Mouse (Mus musculus): ENCODE data around the gene Fam172a. TPM values are rescaled to one million over a fixed set of nuclear protein-coding genes. Genes with fewer than 3 reads are reported as not detected.

Gene Fam172a
- polyA plus RNA-seq, 1 experiment from 2014 or later: 18.9 TPM

DNA sequence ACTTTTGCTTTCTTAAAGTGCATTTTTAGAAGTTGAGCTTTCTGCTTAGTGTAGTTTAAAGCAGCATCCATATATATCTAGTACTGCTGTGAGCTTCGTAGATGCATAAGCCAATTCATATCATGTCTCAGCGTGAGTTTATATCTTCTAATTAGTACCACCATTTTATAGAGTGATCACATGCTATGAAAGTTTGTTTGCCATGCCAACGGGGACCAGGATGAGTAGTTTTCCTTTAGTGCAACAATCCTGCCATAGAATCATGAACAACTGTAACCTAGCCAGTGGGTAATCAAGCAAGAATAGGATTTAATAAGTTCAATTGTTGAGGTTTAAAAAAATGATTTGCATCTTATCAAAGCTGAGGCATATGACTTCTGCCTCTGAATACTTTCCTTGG, 398.8 kb downstream of the Fam172a start:
- no peak overlapping the region for H3K4me3 ChIP-seq (ENCODE audit: inconsistent target)
- 97% methylated on average over 3 of the region's 3 CpGs for WGBS (ENCODE audit: missing documents)
- no peaks in the 10 kb centered on the region for H3K36me3 ChIP-seq (ENCODE audit: inconsistent target)

DNA sequence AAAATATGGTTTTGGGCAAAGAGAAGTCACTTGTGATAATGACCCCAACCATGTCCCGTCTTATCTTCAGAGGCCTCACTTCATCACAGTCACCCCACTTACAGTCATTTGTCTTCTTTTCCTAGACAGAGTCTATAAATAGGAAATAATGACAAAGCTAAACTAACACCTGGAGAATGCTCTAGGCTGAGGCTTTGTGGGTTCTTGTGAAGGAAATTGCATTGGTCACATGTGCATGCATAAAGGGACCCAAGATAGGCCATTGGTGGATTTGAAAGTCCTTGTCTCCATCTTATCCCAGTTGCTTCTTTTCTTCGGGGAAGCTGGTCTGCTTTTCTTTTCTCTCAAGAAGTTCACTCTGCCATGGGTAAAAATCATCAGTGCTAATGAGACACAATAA, 400.5 kb downstream of the Fam172a start:
- 65% methylated on average over 2 of the region's 2 CpGs for WGBS (ENCODE audit: missing documents)
- no peak overlapping the region for H3K4me3 ChIP-seq (ENCODE audit: inconsistent target)

More for the DNA sequence above, 398.8 kb downstream of the Fam172a start:
- H3K27ac ChIP-seq: no peak overlapping the region
- no peaks in the 10 kb centered on the region for H3K79me2 ChIP-seq (ENCODE audit: inconsistent target)

GRCm38 (mm10) chr13:78104851-78105250, 403.0 kb downstream of the Fam172a start:
- H3K36me3 ChIP-seq (ENCODE audit: inconsistent target): no peaks in the 10 kb centered on the region
- WGBS (ENCODE audit: missing documents): 97% methylated on average over 3 of the region's 3 CpGs

More for the DNA sequence above, 400.5 kb downstream of the Fam172a start:
- Histone ChIP-seq H3K79me2 (ENCODE audit: inconsistent target) (no peaks in the 10 kb centered on the region), H3K27ac (no peak overlapping the region), H3K36me3 (ENCODE audit: inconsistent target) (no peaks in the 10 kb centered on the region)

DNA sequence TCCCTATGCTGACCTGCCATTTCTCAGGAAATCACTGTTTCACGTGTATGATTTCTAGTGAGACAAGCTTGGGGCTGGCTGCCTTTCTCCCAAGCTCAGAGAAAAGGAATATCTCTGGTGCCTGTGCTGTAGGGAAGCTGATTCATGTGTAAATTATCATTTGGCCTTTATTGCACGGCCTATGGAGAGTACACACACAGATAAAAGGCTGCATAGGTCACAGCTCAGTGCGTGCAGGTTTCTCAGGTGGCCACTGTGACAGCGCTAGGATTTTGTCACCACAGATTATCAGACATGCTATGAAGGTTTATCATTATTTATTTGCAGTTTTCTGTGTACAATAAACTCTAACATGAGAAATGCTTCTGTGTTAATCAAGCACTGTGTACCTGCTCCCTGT, 408.8 kb downstream of the Fam172a start:
- Histone ChIP-seq H3K4me3 (ENCODE audit: inconsistent target) (no peak overlapping the region), H3K79me2 (ENCODE audit: inconsistent target) (no peaks in the 10 kb centered on the region), H3K36me3 (ENCODE audit: inconsistent target) (no peaks in the 10 kb centered on the region), H3K27ac (no peak overlapping the region)
- WGBS (ENCODE audit: missing documents): 93% methylated on average over 4 of the region's 4 CpGs

More at GRCm38 (mm10) chr13:78104851-78105250, 403.0 kb downstream of the Fam172a start:
- Histone ChIP-seq H3K4me3 (ENCODE audit: inconsistent target) (no peak overlapping the region), H3K79me2 (ENCODE audit: inconsistent target) (no peaks in the 10 kb centered on the region), H3K27ac (no peak overlapping the region)

- H3K36me3 ChIP-seq (ENCODE audit: inconsistent target): no peaks in the 10 kb centered on the region
- 98% methylated on average over 4 of the region's 4 CpGs for WGBS (ENCODE audit: missing documents)
- H3K79me2 ChIP-seq (ENCODE audit: inconsistent target): no peaks in the 10 kb centered on the region
- H3K4me3 ChIP-seq (ENCODE audit: inconsistent target): no peak overlapping the region
- H3K27ac ChIP-seq: no peak overlapping the region
These were observed 412.1 kb downstream of the Fam172a start for GRCm38 (mm10) chr13:78113978-78114377.

GRCm38 (mm10) chr13:78118715-78119114, 416.9 kb downstream of the Fam172a start:
- no peak overlapping the region for H3K4me3 ChIP-seq (ENCODE audit: inconsistent target)
- WGBS (ENCODE audit: missing documents): 93% methylated on average over 1 of the region's 1 CpGs
- H3K27ac ChIP-seq: no peak overlapping the region
- no peaks in the 10 kb centered on the region for H3K79me2 ChIP-seq (ENCODE audit: inconsistent target)
- no peaks in the 10 kb centered on the region for H3K36me3 ChIP-seq (ENCODE audit: inconsistent target)

GRCm38 (mm10) chr13:78121991-78122390, 420.2 kb downstream of the Fam172a start:
- H3K79me2 ChIP-seq (ENCODE audit: inconsistent target): no peaks in the 10 kb centered on the region
- H3K36me3 ChIP-seq (ENCODE audit: inconsistent target): no peaks in the 10 kb centered on the region
- WGBS (ENCODE audit: missing documents): 95% methylated on average over 7 of the region's 7 CpGs
- H3K27ac ChIP-seq: no peak overlapping the region
- H3K4me3 ChIP-seq (ENCODE audit: inconsistent target): no peak overlapping the region

DNA sequence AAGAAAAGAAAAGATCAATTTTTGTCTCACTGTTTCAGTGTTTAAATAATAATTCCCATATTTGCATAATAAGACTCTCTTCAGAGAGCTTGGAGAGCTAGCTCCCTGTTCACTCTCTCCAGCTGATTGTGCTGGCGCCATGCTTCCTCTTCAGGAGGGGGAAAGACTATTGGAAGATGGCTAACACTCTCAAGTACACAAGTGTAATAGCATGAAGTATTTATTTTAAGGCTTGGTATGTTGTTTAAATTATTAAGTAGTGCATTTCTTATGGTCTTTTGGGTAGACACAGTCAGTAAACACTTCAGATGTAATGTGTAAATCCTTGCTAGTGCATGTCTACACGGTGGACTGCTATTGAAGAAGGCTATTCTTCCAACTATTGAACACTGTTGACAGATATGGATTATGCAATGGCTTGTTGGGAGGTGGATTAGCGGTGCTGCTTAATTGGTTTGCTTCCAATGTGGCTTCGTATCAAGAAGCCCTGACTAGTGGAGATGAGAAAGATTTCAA, 422.1 kb downstream of the Fam172a start:
- no peak overlapping the region for H3K27ac ChIP-seq
- H3K4me3 ChIP-seq (ENCODE audit: inconsistent target): no peak overlapping the region
- H3K36me3 ChIP-seq (ENCODE audit: inconsistent target): no peaks in the 10 kb centered on the region
- 97% methylated on average over 4 of the region's 4 CpGs for WGBS (ENCODE audit: missing documents)
- no peaks in the 10 kb centered on the region for H3K79me2 ChIP-seq (ENCODE audit: inconsistent target)

DNA sequence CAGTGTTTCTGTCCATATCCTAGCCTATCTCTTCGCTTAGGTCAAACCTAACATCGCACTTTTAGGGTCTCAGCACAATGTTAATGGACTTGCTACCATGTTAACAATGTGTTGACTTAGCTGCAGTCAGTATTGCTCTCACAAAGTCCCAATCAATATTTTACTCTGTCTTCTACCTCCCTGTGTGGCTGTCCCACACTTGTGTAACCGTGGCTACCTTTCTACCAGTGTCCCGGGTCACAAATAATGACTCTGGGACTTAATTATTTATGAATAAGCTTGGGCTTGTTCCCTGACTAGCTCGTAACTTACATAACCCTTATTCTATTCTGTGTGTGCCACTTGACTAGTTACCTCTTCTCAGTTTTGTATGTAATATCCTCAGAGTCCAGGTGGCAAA, 455.6 kb downstream of the Fam172a start:
- no peaks in the 10 kb centered on the region for H3K36me3 ChIP-seq (ENCODE audit: inconsistent target)
- H3K79me2 ChIP-seq (ENCODE audit: inconsistent target): no peaks in the 10 kb centered on the region
- no peak overlapping the region for H3K27ac ChIP-seq
- WGBS (ENCODE audit: missing documents): 92% methylated on average over 5 of the region's 5 CpGs
- no peak overlapping the region for H3K4me3 ChIP-seq (ENCODE audit: inconsistent target)

- Histone ChIP-seq H3K27ac (no peak overlapping the region), H3K79me2 (ENCODE audit: inconsistent target) (no peaks in the 10 kb centered on the region), H3K36me3 (ENCODE audit: inconsistent target) (no peaks in the 10 kb centered on the region), H3K4me3 (ENCODE audit: inconsistent target) (no peak overlapping the region)
- 48% methylated on average over 2 of the region's 2 CpGs for WGBS (ENCODE audit: missing documents)
These were observed 460.3 kb downstream of the Fam172a start for GRCm38 (mm10) chr13:78162149-78162548.

DNA sequence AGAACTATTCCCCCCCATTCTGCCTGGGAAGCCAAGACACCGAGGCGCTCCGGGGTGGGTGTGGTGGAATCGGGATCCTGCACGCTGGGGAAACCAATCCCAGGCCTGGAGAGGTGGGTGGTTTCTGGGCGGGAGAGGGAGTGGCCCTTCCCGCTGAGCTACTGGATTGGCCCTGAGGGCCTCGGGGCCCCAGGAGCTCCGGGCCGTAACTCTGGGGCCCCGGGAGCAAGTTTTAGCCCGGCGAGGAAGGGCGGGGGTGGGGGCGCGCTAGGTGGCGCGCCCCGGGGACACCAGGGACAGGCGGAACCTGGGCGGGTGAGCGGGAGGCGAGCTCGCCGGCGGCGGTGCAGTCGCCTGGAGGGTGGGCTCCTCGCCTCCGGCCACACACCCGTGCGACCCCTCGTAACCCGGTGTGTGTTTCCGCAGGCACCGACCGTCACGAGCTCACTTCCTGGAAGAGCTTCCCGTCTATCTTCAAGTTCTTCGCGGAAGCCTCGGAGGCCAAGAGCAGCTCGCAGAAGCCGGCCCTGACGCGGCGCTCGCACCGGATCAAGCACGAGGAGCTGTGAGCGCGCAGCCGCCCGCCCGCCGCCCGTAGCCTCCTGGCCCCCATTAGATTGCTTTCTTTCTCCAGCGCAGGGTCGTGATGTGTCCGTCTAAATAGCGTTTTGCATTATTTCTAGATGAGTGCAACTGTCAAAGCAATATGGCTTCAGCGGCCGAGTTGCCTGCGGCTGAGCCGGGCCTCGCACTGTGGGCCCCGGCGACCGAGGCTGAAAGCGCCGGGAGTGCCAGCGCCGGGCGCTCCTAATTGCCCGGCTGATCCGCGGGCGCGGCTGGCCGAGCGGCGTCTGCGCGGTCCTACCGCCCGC, 461.5 kb downstream of the Fam172a start:
- no peak overlapping the region for H3K27ac ChIP-seq
- H3K36me3 ChIP-seq (ENCODE audit: inconsistent target): no peaks in the 10 kb centered on the region
- H3K4me3 ChIP-seq (ENCODE audit: inconsistent target): no peak overlapping the region; the same call in 1 of the 2 replicates
- no peaks in the 10 kb centered on the region for H3K79me2 ChIP-seq (ENCODE audit: inconsistent target)
- WGBS (ENCODE audit: missing documents): 2% methylated on average over 80 of the region's 86 CpGs

- Histone ChIP-seq H3K79me2 (ENCODE audit: inconsistent target) (no peaks in the 10 kb centered on the region), H3K36me3 (ENCODE audit: inconsistent target) (no peaks in the 10 kb centered on the region), H3K4me3 (ENCODE audit: inconsistent target) (no peak overlapping the region), H3K27ac (no peak overlapping the region)
These were observed 463.1 kb downstream of the Fam172a start for GRCm38 (mm10) chr13:78164941-78165340.

- H3K36me3 ChIP-seq (ENCODE audit: inconsistent target): no peaks in the 10 kb centered on the region
- no peak overlapping the region for H3K27ac ChIP-seq
- no peaks in the 10 kb centered on the region for H3K79me2 ChIP-seq (ENCODE audit: inconsistent target)
- 70% methylated on average over 4 of the region's 4 CpGs for WGBS (ENCODE audit: missing documents)
- H3K4me3 ChIP-seq (ENCODE audit: inconsistent target): no peak overlapping the region
These were observed 466.3 kb downstream of the Fam172a start for GRCm38 (mm10) chr13:78168166-78168565.

DNA sequence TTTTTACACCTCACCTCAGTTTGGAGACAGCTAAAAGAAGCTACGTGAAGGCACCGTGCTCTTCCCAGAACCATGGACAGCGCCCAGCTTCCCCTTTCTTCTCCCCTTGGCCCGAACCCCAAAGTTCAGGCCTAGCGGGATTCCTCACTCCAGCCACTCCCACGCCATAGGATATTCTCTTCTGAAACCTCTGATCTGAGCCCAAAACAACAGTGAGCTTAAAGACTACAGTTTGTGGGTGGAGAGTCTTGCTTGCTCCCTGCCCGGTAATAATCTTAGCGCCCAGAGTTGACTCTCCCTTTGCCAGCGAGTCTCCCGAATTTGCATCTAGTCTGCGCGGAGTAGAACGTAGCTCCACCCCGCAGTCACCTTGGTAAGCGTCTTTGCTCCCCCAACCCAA, 469.5 kb downstream of the Fam172a start:
- Histone ChIP-seq H3K27ac (no peak overlapping the region), H3K36me3 (ENCODE audit: inconsistent target) (no peaks in the 10 kb centered on the region), H3K4me3 (ENCODE audit: inconsistent target) (no peak overlapping the region), H3K79me2 (ENCODE audit: inconsistent target) (no peaks in the 10 kb centered on the region)
- 8% methylated on average over 15 of the region's 15 CpGs for WGBS (ENCODE audit: missing documents)

GRCm38 (mm10) chr13:78171984-78172636, 470.3 kb downstream of the Fam172a start:
- Histone ChIP-seq H3K79me2 (ENCODE audit: inconsistent target) (no peaks in the 10 kb centered on the region), H3K27ac (no peak overlapping the region), H3K4me3 (ENCODE audit: inconsistent target) (no peak overlapping the region), H3K36me3 (ENCODE audit: inconsistent target) (no peaks in the 10 kb centered on the region)
- 20% methylated on average over 17 of the region's 17 CpGs for WGBS (ENCODE audit: missing documents)

Data from macrophage (primary cell).